Mouse (Mus musculus) MEL (cell line): ENCODE results near the gene Tmem54.

ENCODE experiments used
- CTCF ChIP-seq, 3 experiments: IDR thresholded peaks in 2 of 3; conservative IDR thresholded peaks in 1 of 3; 2 replicates each; pipeline ENCODE4 v1.5.1; 2011 to 2012; ENCODE audit warnings: low read length in 3 of 3, low read depth in 2 of 3, mild to moderate bottlenecking in 2 of 3, improper control_type of control experiment in 1 of 3, inconsistent platforms in 1 of 3, mixed read lengths in 1 of 3, moderate library complexity in 1 of 3; ENCODE audit not compliant: control insufficient read depth in 1 of 3, insufficient read depth in 1 of 3, poor library complexity in 1 of 3, severe bottlenecking in 1 of 3
- E2F4 ChIP-seq: IDR thresholded peaks from 2 replicates; pipeline ENCODE4 v1.6.1; 2011; ENCODE audit warnings: low read depth, low read length, improper control_type of control experiment, borderline replicate concordance
- ELF1 ChIP-seq: IDR thresholded peaks from 2 replicates; pipeline ENCODE4 v1.6.1; 2014; ENCODE audit warnings: low read depth, mild to moderate bottlenecking, inconsistent platforms, low read length, improper control_type of control experiment, moderate library complexity
- HCFC1 ChIP-seq: IDR thresholded peaks from 2 replicates; pipeline ENCODE4 v1.6.1; 2012; ENCODE audit warnings: low read depth, mild to moderate bottlenecking, inconsistent platforms, low read length, improper control_type of control experiment, moderate library complexity
- JUND ChIP-seq: IDR thresholded peaks from 2 replicates; pipeline ENCODE4 v1.6.1; 2011; ENCODE audit warnings: low read depth, mild to moderate bottlenecking, improper control_type of control experiment, low read length
- POLR2A ChIP-seq, 2 experiments: IDR thresholded peaks; 2 replicates each; pipeline ENCODE4 v1.6.1; 2011 to 2012; ENCODE audit warnings: low read length in 2 of 2, mild to moderate bottlenecking in 2 of 2, control low read depth in 1 of 2, improper control_type of control experiment in 1 of 2, low read depth in 1 of 2, moderate library complexity in 1 of 2; ENCODE audit not compliant: control insufficient read depth in 1 of 2, insufficient read depth in 1 of 2, poor library complexity in 1 of 2
- SIN3A ChIP-seq: IDR thresholded peaks from 2 replicates; pipeline ENCODE4 v1.6.1; 2012; ENCODE audit warnings: low read length, improper control_type of control experiment, inconsistent platforms
- USF1 ChIP-seq: IDR thresholded peaks from 2 replicates; pipeline ENCODE4 v1.6.1; 2014; ENCODE audit warnings: low read depth, mild to moderate bottlenecking, inconsistent platforms, low read length, improper control_type of control experiment, moderate library complexity
- USF2 ChIP-seq, 2 experiments: IDR thresholded peaks; 2 replicates each; pipeline ENCODE4 v1.6.1; 2011 to 2012; ENCODE audit warnings: improper control_type of control experiment in 2 of 2, low read length in 2 of 2, borderline replicate concordance in 1 of 2, inconsistent platforms in 1 of 2, low read depth in 1 of 2, mild to moderate bottlenecking in 1 of 2; ENCODE audit not compliant: insufficient read depth in 1 of 2
- ZNF384 ChIP-seq: IDR thresholded peaks from 2 replicates; pipeline ENCODE4 v1.6.1; 2012; ENCODE audit warnings: low read depth, mild to moderate bottlenecking, inconsistent platforms, low read length, improper control_type of control experiment

- no peak for TF ChIP-seq CTCF (IDR thresholded peaks at IDR 0.05 in 2 of 3, conservative IDR thresholded peaks at IDR 0.05 in 1 of 3; ENCODE audit: control insufficient read depth in 1 of 3, insufficient read depth in 1 of 3, low read depth in 2 of 3, low read length in 3 of 3, poor library complexity in 1 of 3, severe bottlenecking in 1 of 3)
- no peak for TF ChIP-seq USF1
- no peak for TF ChIP-seq POLR2A (IDR thresholded peaks at IDR 0.05; ENCODE audit: control insufficient read depth in 1 of 2, insufficient read depth in 1 of 2, low read depth in 1 of 2, low read length in 2 of 2, poor library complexity in 1 of 2)
- no peak for TF ChIP-seq HCFC1
- no peak for TF ChIP-seq USF2 (IDR thresholded peaks at IDR 0.05; ENCODE audit: borderline replicate concordance in 1 of 2, insufficient read depth in 1 of 2, low read depth in 1 of 2, low read length in 2 of 2)
- TF ChIP-seq SIN3A: no peak; the same call in 1 of the 2 replicates
- no peak for TF ChIP-seq E2F4
- no peak for TF ChIP-seq ELF1
- no peak for TF ChIP-seq ZNF384
- TF ChIP-seq JUND: no peak
Observed at GRCm38 (mm10) chr4:129059922-129060321, 45.4 kb upstream of the Tmem54 start.
